Mouse (Mus musculus): ENCODE measurements around the gene Zfp146.

DNA sequence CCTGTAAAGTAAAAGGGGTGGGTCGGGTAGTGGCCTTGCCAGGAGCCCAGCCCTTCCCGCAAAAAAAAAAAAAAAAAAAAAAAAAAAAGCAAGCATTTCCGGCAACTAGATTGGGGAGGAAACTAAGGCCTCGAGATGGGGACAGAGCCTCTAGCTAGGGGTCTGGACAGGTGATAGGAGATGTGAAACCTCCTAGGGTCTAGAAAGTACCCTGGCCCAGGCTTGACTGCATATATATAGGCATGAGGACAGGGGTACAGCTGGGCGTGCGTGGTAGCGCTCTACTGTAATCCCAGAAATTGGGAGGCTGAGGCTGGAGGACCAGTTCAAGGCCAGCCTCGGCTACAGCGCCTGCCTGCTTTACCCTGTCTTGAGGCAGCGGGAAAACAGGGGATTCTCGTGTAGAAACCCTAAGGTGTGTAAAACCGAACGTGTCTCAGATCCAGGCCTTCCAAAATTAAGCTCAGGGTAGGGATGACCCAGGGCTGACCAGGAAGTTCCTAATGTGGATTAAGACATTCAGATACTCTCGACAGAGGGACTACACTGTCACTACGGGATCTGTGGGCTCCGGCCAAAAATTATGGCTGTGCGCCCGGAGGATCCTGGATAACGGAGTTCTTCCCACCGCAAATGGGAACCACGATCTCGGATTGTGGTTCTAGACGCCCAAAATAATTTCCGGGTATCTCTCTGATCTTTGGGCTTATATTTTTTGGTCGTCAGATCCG, 24.7 kb upstream of the Zfp146 start:
- no peak for TF ChIP-seq CTCF (IDR thresholded peaks at IDR 0.05)
- TF ChIP-seq EP300 (IDR thresholded peaks at IDR 0.05) = no peak
